Mouse (Mus musculus) thymus, postnatal 25 days (tissue): Measurements from ENCODE around the gene Pomt2.

Experiments
- DNase-seq: peaks from one replicate; pipeline ENCODE4 v3.0.0; 2022

Pomt2 gene

GRCm38 (mm10) chr12:87127256-87127655 lies 20.5 kb downstream of the Pomt2 start:
- DNase-seq: no peak

- no peak for DNase-seq
Measured at GRCm38 (mm10) chr12:87121918-87122589, 25.7 kb downstream of the Pomt2 start.

- no peak for DNase-seq
Measured at GRCm38 (mm10) chr12:87107357-87107977, 40.3 kb downstream of the Pomt2 start.

GRCm38 (mm10) chr12:87104796-87105195 lies 43.0 kb downstream of the Pomt2 start:
- no peak for DNase-seq

- no peak for DNase-seq
Measured at GRCm38 (mm10) chr12:87103471-87103870, 44.3 kb downstream of the Pomt2 start.

GRCm38 (mm10) chr12:87102165-87102631 lies 45.6 kb downstream of the Pomt2 start, which contains the start of gene Ngb:
TSS of gene Ngb (minus strand) at chr12:87102539.
- no peak for DNase-seq

GRCm38 (mm10) chr12:87100331-87100730 lies 47.4 kb downstream of the Pomt2 start:
- DNase-seq: no peak

- no peak for DNase-seq
Measured at GRCm38 (mm10) chr12:87093671-87094070, 54.1 kb downstream of the Pomt2 start.

GRCm38 (mm10) chr12:87093249-87093648 lies 54.5 kb downstream of the Pomt2 start:
- no peak for DNase-seq

- no peak for DNase-seq
Measured at GRCm38 (mm10) chr12:87091916-87092315, 55.9 kb downstream of the Pomt2 start.

GRCm38 (mm10) chr12:87089701-87090100 lies 58.1 kb downstream of the Pomt2 start:
- no peak for DNase-seq

GRCm38 (mm10) chr12:87089255-87089654 lies 58.5 kb downstream of the Pomt2 start:
- DNase-seq: no peak

GRCm38 (mm10) chr12:87088331-87088730 lies 59.4 kb downstream of the Pomt2 start:
- DNase-seq: peak; percentile 16

GRCm38 (mm10) chr12:87087236-87087635 lies 60.5 kb downstream of the Pomt2 start:
- DNase-seq: no peak

GRCm38 (mm10) chr12:87082797-87083196 lies 65.0 kb downstream of the Pomt2 start:
- DNase-seq: no peak

GRCm38 (mm10) chr12:87076610-87077009 lies 71.2 kb downstream of the Pomt2 start:
- no peak for DNase-seq

- no peak for DNase-seq
Measured at GRCm38 (mm10) chr12:87070520-87070919, 77.2 kb downstream of the Pomt2 start.

GRCm38 (mm10) chr12:87066429-87066828 lies 81.3 kb downstream of the Pomt2 start:
- no peak for DNase-seq

- DNase-seq: no peak
Measured at GRCm38 (mm10) chr12:87065446-87065845, 82.3 kb downstream of the Pomt2 start.

- DNase-seq: no peak
Measured at GRCm38 (mm10) chr12:87057066-87057465, 90.7 kb downstream of the Pomt2 start.
